Mouse (Mus musculus) natural killer cell, adult 2 months (primary cell): ENCODE measurements around the gene Capn15.

Experiments used
- DNase-seq, 2 experiments: peaks; one replicate each; pipeline ENCODE4 v3.0.0; 2022; ENCODE audit warnings: low spot score in 2 of 2

The Capn15 gene

GRCm38 (mm10) chr17:25993489-25993888 is 7.9 kb upstream of the Capn15 start:
- no peak for DNase-seq

DNA sequence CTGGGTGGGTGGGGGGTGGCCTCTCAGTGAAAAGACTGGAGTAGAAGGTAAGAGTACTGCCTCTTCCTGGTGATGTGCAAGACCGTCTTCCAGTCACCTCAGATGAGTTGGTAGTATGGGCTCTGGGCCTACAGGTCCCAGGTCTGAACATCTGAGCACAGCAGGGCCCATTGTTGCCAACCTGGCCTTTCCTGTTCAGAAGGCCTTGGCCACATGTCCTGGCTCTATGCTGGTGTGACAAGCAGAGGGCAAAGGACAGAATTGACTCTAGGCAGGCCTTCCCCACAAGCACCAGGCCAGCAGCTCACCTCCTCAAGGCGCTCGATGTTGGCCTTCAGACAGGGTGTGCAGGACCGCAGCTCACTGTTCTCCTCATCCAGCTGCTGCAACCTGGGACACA is 6.7 kb upstream of the Capn15 start:
- DNase-seq = no peak

DNA sequence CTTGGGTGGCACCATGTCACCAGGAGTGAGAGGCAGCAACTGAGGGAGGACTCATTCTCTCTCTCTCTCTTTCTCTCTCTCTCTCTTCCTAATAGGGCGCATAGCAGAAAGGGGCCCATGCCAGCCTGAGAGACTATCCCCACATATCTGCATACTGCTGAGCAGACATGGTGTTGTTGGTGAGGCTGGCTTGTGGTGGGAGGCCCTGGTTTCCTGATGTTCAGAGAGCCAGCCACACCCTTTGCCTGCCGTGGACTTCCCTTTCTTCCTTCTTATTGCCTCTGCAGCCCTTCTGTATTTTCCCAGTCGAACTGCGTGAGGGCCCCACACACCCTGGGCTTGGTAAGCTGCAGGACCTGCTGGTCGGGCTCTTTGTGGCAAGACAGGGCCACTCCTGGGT is 4.7 kb upstream of the Capn15 start:
- no peak for DNase-seq

DNA sequence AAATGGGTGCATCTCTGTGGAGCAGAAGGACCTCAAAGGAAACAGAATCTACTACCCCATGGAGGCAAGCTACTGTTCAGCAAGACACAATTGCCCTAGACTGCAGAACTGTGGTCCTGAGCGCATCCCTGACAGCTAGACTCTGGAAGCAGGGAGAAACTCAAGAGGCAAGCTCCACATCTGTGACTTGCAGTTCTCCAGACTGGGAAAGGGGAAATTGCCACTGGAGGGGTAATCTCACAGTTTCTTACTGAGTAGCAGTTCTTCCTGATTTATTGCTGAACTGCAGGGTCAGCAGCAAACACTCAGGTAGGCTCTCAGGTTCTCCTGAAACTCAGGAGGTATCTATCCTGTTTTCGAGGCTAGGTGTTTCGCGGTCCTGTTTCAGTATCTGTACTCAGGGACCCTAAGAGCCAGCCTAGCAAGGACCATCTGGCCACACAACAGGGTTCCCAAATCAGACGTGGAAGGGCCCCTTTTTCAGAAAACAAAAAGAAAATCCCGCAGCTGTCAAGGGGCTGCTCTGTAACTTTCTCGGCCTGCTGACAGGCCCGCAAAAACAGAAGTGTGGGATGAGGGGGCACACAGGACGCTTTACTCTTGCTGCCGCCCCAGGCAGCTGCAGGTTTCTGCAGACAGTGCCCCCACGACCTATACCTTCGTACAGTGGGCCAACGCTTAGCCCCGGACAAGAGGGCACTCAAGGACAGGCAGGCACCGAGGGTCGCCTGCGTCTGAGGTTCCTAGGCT is 865 bp downstream of the Capn15 start:
- no peak for DNase-seq

- no peak for DNase-seq
Observed at GRCm38 (mm10) chr17:25984066-25984465, 1.5 kb downstream of the Capn15 start.

DNA sequence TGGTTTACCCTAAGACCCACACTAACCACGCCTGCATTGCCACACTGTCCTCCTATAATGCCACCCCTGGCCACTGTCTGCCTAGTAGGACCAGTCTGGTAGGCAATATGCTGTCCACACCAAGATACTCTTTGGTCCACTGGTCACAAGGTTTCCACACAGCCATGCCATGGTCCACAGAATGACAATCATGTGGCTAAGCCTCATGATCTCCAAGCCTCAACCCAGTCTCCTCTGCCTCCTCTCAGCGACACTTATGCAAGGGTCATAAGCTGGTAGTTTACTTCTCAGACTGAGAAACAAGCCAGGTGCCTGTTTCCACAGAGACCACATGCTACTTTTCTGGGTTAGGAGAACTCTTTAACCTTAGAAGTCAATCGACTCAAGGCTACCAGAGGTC is 2.7 kb downstream of the Capn15 start:
- DNase-seq = no peak

GRCm38 (mm10) chr17:25980854-25981253 is 4.7 kb downstream of the Capn15 start:
- DNase-seq = no peak

- no peak for DNase-seq
Observed at GRCm38 (mm10) chr17:25979829-25980738, 5.5 kb downstream of the Capn15 start.

- peak in 1 of 2 experiments; percentile 13 for DNase-seq
Observed at GRCm38 (mm10) chr17:25970954-25971707, 14.5 kb downstream of the Capn15 start.

DNA sequence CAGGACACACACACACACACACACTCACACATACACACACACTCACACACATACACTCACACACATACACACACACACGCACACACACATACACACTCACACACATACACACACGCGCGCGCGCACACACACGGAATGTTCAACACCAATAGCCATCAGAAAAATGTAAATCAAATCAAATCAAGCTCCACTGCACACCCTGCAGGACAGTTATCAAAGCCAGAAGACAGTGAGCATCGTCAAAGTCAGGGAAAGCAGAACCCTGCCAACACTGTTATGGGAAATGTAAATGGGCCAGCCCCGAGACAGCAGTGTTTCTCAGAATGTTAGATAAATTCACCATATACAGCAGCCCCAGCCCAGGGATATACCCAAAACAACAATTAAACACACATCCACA is 15.1 kb downstream of the Capn15 start:
- no peak for DNase-seq

DNA sequence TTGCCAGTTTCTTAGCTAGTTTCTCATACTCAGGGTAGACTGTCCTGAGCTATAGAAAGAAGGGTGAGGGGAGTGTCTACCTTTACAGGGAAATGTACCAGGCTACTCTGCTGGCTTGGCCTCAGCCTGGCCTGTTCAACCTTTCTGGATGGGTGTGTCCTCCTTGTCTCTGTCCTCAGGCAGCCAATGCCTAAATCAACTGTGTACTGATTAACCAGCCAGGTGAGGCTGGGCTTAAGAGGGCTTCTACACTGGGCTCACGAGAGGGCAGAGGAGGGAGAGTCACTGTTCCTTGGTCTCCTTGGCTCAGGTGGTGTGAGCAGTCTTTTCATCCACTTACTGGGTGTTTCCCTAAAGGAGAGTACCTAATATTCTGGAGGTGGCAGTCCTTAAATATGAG is 17.4 kb downstream of the Capn15 start:
- no peak for DNase-seq

DNA sequence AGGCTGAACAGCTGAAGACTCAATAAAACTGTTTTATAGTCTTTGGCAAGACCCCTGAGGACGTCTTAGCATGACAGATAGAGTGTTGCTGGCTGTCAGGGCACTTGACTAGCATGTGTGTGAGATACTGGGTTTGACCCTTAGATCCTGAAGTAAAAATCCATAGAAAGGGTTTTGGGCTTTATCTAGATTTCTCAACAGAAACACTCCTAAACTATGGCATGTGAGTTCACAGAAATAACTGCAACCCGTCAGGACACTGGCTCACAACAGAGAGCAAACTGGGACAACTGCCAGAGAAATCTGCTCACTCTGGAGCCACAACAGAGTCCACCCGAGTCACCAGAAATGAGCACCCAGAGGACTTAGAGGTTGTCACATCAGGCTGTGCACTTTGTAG is 17.9 kb downstream of the Capn15 start:
- no peak for DNase-seq

- no peak for DNase-seq
Observed at GRCm38 (mm10) chr17:25964271-25964670, 21.3 kb downstream of the Capn15 start.

DNA sequence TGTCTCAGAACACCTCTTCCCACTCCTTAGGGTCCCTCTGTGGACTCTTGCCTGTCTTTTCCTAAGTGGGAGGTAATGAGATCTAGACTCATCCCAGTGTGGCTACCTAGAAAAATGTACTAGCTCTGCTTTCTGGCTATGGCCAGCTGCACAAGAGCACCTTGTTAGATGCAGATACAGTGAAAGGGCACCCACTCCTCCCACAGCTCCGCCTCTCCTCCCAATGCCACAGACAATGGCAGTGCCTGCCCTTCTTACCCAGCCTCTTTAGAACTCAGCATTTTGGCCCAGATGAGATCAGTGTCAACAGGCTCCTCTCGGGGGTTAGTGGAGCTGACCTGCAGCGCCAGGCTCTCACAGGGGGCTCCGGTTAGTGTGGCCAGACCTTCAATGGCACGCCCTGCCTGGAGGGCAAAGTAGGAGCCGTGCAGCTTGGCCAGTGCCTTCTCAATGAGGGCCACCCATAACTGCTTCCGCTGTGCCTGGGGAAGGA is 23.1 kb downstream of the Capn15 start:
- DNase-seq = no peak

DNA sequence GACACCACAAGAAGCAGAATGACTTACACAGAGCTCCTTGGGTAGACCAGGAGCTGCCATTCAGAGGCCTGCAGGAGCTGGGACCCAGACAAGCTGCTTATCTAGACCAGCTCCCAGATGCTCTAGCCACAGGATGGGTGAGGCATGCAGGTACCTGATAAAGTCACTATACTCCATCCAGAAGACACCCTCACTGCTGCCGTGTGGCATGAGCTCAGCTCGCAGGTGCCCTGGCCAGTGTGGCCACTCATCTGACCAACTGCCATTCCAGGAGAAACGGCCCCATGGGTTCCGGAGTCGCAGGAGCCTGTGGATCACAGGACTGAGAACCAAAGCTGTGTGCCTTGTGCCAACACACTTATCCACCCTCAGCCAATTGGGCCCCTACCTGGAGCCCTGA is 24.0 kb downstream of the Capn15 start:
- no peak for DNase-seq

- no peak for DNase-seq
Observed at GRCm38 (mm10) chr17:25959630-25960467, 25.7 kb downstream of the Capn15 start.

GRCm38 (mm10) chr17:25958771-25959494 is 26.7 kb downstream of the Capn15 start:
- DNase-seq = no peak

GRCm38 (mm10) chr17:25957586-25958051 is 28.0 kb downstream of the Capn15 start:
- no peak for DNase-seq

GRCm38 (mm10) chr17:25956631-25957030 is 29.0 kb downstream of the Capn15 start:
- no peak for DNase-seq

DNA sequence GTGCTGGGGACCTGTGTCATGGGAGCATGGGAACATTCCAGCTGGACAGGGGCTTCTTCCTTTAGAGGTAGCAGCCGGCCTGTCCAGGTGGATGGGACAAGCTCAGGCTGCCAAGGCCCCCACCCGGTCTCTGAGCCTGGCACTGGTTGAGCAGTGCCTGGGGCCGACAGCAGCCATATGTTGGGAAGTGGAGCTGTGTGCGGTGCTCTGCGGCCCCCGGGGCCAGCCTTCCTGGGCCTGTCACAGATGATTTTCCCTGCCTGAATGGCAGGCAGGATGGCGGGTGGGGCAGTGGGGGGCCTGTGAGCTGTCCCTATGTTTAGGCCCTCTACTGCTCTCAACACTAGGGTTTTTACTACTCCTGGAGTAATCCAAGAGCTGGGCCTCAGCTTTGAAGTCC is 29.4 kb downstream of the Capn15 start:
- no peak for DNase-seq
